Mouse (Mus musculus): ENCODE data around the gene Hipk1.

GRCm38 (mm10) chr3:103715762-103716693 is 75.3 kb downstream of the Hipk1 start:
- TF ChIP-seq CTCF (IDR thresholded peaks at IDR 0.05; ENCODE audit: low read depth), result no peak
- no peak for TF ChIP-seq EP300 (IDR thresholded peaks at IDR 0.05; ENCODE audit: low read depth)

Data from liver, postnatal 0 days (tissue).